Mouse (Mus musculus) large intestine, adult 2 months (tissue): ENCODE data around the gene Ube3a. TPM values are rescaled to one million over a fixed set of nuclear protein-coding genes. Genes with fewer than 3 reads are reported as not detected.

ENCODE experiments used
- DNase-seq: peaks from one replicate; pipeline ENCODE4 v3.0.0-alpha.2; 2012; ENCODE audit warnings: low read depth, low spot score
- WGBS: fragments of 180-500 bp; shearing (Covaris S2); methylation state at CpG from one replicate; pipeline ENCODE4 v1.1.7; 2018; 5-methylcytosine and 5-hydroxymethylcytosine counted together
- polyA plus RNA-seq: library from polyadenylated mRNA; depleted of rRNA; stranded (reverse); fragments of >200 nt; gene quantifications from 2 replicates; pipeline ENCODE4 v1.2.3, GENCODE M21; 2012; rRNA removed

The Ube3a gene
- polyA plus RNA-seq: 19.6 and 49.8 TPM in 2 replicates

GRCm38 (mm10) chr7:59228045-59228865, at the start of gene Ube3a:
Gene Ube3a, plus strand, starts transcription at chr7:59228750.
- WGBS: 1% methylated on average over 50 of the region's 50 CpGs
- peak; percentile 84 for DNase-seq

- no peak for DNase-seq
Observed at GRCm38 (mm10) chr7:59192831-59193230, 35.7 kb upstream of the Ube3a start.

DNA sequence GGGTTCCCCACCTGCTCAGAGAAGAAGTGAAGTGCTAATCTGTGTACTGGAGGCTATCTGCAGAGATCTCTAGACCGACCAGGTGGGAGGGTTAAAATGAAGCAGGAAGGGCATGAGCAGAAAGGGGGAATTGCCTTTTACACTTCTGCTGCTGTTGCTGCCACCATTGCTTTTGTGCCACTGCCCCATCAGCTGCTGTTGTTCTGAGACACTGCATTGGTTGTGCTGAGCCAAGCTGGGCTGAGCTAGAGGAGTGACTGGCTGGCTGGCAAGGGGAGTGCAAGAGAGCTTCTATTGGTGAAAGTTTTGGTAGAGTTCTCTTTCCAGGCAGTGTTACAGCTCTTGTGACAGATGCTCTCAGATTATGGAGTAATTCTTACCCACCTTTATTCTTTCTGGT, 13.6 kb upstream of the Ube3a start:
- 87% methylated on average over 1 of the region's 1 CpGs for WGBS

GRCm38 (mm10) chr7:59221244-59221643, 7.3 kb upstream of the Ube3a start:
- 96% methylated on average over 1 of the region's 1 CpGs for WGBS
- DNase-seq: no peak

More for the DNA sequence above, 13.6 kb upstream of the Ube3a start:
- no peak for DNase-seq

- whole genome bisulfite sequencing: under 1% methylated on average over 39 of the region's 39 CpGs
- DNase-seq: no peak
Observed at GRCm38 (mm10) chr7:59228866-59229182, 274 bp downstream of the Ube3a start.

DNA sequence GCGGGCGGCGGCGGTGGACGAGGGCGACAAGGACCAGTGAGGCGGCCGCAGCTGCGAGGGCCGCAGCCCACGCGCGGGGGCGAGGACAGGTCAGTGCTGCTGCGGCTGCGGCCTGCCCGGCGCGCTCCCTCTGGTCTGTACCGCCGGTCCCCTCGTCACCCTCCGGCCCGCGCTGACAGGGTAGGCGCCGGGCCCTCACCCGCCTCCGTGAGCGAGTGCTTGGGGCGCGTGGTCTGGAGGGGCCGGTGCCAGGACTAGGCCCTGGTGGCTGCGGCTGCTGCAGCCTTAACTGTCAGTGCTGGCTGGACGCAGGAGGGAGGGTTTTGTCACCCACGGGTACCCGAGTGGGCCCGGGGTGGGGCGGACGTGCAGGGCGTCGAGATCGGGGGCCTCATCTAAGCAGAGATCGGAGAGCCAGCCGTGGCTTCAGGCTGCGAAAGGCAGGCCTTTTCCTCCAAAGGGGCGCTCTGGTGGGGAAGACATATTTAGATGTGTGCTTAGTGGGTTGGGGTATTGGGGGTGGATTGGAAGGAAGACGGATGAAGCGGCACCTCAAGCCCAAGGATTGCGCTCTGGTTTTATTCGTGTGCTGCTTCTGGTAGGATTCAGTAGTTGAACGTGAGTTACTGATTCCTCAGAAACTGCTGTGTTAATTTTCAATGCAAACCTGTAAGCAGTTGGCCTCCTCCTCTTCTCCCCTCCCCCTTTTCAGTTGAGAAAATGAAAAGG, 797 bp downstream of the Ube3a start:
- DNase-seq: no peak

GRCm38 (mm10) chr7:59230304-59230703, 1.8 kb downstream of the Ube3a start:
- WGBS: 10% methylated on average over 4 of the region's 4 CpGs
- DNase-seq: no peak

More for the DNA sequence above, 797 bp downstream of the Ube3a start:
- WGBS: 1% methylated on average over 50 of the region's 52 CpGs

DNA sequence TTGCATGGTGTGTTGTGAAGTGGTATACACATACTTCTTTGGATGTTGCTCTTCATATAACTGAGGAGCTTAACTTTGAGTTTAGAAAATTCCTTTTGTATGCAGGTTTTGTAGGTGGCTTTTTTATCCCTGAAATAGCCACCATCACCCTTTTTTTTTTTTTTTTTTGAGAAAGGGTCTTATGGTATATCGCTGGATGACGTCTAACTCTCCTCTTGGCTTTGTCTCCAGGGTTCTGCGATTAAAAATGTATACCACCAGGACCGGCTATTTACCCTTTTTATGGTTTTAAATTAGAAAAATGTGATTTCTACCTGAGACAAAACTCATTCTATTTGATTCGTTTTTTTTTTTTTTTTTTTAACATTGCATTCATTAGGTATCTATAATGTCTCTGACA, 2.2 kb downstream of the Ube3a start:
- WGBS: 53% methylated on average over 5 of the region's 5 CpGs

GRCm38 (mm10) chr7:59231960-59232359, 3.4 kb downstream of the Ube3a start:
- no peak for DNase-seq
- WGBS: 38% methylated on average over 1 of the region's 1 CpGs

More for the DNA sequence above, 2.2 kb downstream of the Ube3a start:
- DNase-seq: no peak

- WGBS: 90% methylated on average over 8 of the region's 8 CpGs
- no peak for DNase-seq
Observed at GRCm38 (mm10) chr7:59234773-59235401, 6.3 kb downstream of the Ube3a start.

DNA sequence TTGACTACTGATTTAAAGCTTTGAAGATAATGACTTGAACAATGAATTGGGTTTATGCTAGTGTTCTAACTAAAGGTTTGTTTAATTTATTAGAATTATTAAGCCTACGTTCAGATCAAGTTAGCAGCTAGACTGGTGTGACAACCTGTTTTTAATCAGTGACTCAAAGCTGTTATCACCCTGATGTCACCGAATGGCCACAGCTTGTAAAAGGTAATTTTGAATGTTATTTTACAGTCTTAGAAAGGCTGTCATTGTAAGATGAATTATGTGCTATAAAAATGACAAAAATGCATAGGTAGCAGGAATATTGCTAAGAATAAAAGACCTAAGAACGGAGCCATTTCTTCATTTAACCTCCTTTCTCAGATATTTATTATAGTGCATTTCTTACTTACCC, 14.7 kb downstream of the Ube3a start:
- 33% methylated on average over 3 of the region's 3 CpGs for WGBS
- no peak for DNase-seq

DNA sequence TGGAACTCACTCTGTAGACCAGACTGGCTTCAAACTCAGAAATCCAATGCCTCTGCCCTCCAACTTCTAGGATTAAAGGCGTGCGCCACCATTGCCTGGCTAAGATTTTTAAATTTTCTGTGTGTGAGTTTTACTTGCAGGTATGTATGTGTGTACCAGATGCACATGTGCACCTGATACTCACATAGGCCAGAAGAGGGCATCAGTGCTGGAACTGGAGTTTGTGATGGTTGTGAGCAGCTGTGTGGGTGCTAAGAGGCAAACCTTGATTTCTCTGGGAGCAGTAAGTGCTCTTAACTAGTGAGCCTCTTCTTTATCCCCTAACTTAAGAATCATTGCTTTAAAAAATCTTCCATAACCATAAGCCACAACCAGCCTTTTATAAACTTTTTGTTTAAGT, 17.0 kb downstream of the Ube3a start:
- no peak for DNase-seq

DNA sequence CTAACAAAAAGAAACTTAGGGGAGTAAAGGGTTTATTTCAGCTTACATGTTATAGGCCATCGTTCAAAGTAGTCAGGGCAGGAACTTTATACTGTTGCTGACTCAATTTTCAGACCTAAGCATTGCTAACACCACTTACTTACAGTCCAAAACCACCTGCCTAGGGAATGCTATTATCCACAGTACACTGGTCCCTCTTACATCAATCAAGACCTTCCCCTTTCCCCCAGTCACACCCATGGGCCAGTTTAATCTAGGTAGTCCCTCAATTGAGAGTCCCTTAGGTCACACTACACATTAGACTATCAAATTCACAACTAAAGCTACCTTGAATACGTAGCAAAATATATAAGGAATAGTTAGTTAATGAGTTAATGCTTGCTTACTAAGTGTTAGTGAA, 24.8 kb downstream of the Ube3a start:
- WGBS: 87% methylated on average over 2 of the region's 2 CpGs
- DNase-seq: no peak

More for the DNA sequence above, 17.0 kb downstream of the Ube3a start:
- 96% methylated on average over 2 of the region's 2 CpGs for WGBS

GRCm38 (mm10) chr7:59265538-59265937, 37.0 kb downstream of the Ube3a start:
- 97% methylated on average over 1 of the region's 1 CpGs for WGBS

DNA sequence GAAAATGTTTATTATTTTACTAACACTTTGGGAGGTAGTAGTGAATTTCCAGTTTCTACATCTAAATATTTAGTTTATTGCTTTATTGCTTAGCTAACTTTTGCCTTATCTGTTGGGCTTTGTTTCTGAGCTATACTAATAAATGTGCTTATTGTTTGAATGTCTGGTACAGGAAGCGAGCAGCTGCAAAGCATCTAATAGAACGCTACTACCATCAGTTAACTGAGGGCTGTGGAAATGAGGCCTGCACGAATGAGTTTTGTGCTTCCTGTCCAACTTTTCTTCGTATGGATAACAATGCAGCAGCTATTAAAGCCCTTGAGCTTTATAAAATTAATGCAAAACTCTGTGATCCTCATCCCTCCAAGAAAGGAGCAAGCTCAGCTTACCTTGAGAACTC, 43.2 kb downstream of the Ube3a start:
- 21% methylated on average over 4 of the region's 4 CpGs for WGBS
- DNase-seq: no peak

More at GRCm38 (mm10) chr7:59265538-59265937, 37.0 kb downstream of the Ube3a start:
- DNase-seq: no peak

DNA sequence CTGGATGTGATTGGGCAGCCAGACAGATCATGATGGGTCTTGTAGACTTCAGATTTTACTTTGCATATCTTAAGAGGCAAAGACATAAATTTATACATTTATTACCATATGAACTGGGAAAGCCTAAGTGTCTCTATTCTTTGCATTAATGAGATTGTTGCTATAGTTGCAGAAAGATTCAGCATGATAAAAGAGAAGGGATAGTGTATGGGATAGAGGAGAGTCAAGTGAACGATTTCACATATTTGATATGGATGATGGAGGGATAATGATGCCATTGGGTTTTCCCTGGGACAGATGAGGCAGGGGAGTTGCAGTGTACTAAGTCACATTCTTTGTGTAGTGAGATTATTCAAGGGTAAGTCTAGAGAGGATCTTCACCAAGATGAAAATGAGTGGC, 84.0 kb downstream of the Ube3a start:
- WGBS: 98% methylated on average over 1 of the region's 1 CpGs
- DNase-seq: no peak

GRCm38 (mm10) chr7:59322759-59323158, 94.2 kb downstream of the Ube3a start:
- DNase-seq: no peak
- WGBS: 86% methylated on average over 1 of the region's 1 CpGs
